Mouse (Mus musculus): ENCODE measurements around the gene Scn4a.
A peak's percentile ranks its signal among the peaks of the same experiment; 100 is the strongest.
"Not testable (repeated sequence)": the region's sequence is repeated elsewhere in the genome, so short reads cannot be mapped to it uniquely, and the experiment has no call there.

The Scn4a gene

DNA sequence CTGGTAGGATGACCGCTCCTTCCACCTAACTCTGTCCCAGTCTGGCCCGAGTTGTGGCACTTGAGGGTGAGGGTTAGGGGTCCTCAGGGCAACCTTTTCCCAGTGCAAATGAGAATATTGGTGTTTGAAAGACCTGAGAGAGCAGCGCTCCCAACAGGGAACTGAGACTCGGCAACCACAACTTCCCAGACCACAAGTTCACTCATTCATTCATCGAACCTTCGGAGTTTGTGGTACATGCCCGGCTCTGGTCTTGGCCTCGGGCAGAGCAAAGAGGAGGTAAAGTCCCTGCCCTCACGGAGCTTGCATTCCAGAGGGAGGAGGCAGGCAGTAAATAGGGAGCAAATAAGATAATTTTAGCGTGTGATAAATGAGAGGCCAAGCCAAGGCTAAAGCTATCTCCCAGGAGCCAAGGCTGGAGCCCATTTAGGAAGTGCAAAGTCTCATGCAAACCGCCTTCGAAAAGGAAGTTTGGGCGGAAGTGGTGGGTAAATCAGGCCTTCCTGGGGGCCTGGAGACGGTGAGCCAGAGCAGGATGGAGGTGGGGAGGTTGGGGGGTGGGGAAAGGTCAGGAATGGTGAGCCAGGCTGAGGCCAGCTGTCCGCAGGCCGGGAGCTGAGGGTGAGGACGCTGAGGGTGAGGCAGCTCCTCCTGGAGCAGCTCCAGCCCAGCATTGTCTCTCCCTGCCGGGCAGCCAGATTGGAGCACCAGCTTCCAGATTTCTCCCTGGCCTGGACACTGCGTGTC lies 2.5 kb upstream of the Scn4a start:
- no peak for DNase-seq (ENCODE audit: low spot score)

DNA sequence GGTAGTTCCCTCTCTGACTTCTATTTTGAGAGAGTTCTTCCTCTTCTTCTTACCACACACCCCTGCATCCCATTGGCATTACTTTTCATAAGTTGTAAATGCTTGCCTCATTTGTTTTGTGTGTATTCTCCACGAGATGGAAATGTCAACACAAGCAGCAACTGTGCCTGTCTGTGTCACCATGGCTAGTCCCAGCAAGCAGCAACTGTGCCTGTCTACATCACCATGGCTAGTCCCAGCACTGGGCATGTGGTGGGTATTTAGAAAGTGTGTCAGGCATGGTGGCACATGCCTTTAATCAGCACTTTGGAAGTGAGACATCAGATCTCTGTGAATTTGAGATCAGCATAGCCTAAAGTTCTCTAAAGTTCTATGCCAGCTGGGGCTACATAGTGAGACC lies 1.1 kb upstream of the Scn4a start:
- DNase-seq (ENCODE audit: low spot score): no peak

- DNase-seq (ENCODE audit: low spot score): no peak
Observed at GRCm38 (mm10) chr11:106351941-106352340, 1.1 kb downstream of the Scn4a start.

- DNase-seq (ENCODE audit: low spot score): peak; percentile 36
Observed at GRCm38 (mm10) chr11:106351253-106351652, 1.8 kb downstream of the Scn4a start.

- DNase-seq (ENCODE audit: low spot score): peak; percentile 74
Observed at GRCm38 (mm10) chr11:106350853-106351252, 2.2 kb downstream of the Scn4a start.

GRCm38 (mm10) chr11:106349772-106350171 lies 3.3 kb downstream of the Scn4a start:
- DNase-seq (ENCODE audit: low spot score): no peak

- no peak for DNase-seq (ENCODE audit: low spot score)
Observed at GRCm38 (mm10) chr11:106344910-106345309, 8.2 kb downstream of the Scn4a start.

GRCm38 (mm10) chr11:106340990-106341520 lies 12.0 kb downstream of the Scn4a start:
- DNase-seq (ENCODE audit: low spot score): no peak

- DNase-seq (ENCODE audit: low spot score): not testable (repeated sequence)
Observed at GRCm38 (mm10) chr11:106339323-106339722, 13.8 kb downstream of the Scn4a start.

GRCm38 (mm10) chr11:106338870-106339269 lies 14.2 kb downstream of the Scn4a start:
- DNase-seq (ENCODE audit: low spot score): no peak

DNA sequence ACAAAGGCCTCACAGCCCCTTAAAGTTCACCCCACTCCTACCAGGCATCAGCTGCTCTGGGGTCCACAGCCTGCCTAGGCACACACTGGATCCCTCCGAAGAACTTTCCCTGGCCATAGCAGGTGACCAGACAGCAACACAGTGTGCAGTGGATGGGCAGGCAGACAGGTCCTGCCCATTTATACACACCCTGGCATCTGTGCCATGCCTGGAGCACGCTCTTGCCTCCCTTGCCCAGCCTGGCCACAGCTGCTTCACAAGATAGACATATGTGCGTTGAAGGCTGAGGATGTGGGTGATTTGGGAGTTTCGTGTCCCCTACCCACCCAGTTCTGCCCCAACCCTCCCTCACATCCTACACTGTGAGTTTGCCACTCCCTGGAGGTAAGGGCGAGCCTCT lies 15.1 kb downstream of the Scn4a start:
- DNase-seq (ENCODE audit: low spot score): no peak

DNA sequence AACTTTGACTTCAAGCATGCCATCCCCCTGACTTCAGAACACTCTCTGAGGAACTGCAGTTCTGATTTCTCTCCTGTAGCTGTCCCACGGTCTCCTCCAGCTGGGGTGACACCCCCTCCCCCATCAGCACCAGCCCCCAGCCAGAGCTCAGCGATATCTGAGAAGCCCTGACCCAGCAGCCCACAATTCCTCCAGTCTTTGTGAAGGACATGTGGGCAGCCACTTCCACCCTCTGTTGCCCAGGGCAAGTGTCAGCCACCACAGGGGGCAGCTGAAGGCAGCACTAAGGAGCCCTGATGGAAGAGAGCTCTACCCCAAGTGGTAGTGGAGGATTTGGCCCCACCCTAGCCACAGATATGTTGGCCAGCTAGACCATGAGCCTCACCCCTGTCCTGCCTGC lies 19.0 kb downstream of the Scn4a start:
- no peak for DNase-seq (ENCODE audit: low spot score)

DNA sequence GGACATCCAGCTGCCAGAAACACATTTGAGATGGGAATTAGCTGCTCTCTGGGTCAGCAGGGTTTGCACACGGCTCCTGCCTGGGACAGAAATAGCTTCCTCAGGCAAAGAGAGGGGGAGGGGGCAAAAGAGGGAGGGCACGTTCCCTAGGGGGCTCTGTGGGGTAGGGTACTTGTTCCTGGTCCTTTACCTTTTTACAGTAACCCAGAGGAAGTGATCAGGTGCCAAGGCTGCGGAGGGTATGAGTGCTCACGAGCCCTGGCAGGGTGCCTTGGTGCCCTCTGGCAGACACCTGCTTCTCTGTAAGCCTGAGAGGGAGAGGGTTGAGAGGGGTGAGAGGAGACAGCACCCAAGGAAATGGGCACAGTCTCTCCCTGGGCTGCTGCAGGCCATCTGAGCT lies 20.6 kb downstream of the Scn4a start:
- no peak for DNase-seq (ENCODE audit: low spot score)

GRCm38 (mm10) chr11:106329682-106330081 lies 23.4 kb downstream of the Scn4a start:
- DNase-seq (ENCODE audit: low spot score): peak; percentile 29

- DNase-seq (ENCODE audit: low spot score): no peak
Observed at GRCm38 (mm10) chr11:106329128-106329527, 24.0 kb downstream of the Scn4a start.

GRCm38 (mm10) chr11:106328521-106328920 lies 24.6 kb downstream of the Scn4a start:
- DNase-seq (ENCODE audit: low spot score): no peak

GRCm38 (mm10) chr11:106326475-106326874 lies 26.6 kb downstream of the Scn4a start:
- no peak for DNase-seq (ENCODE audit: low spot score)

- DNase-seq (ENCODE audit: low spot score): peak; percentile 67
Observed at GRCm38 (mm10) chr11:106325566-106326206, 27.4 kb downstream of the Scn4a start.

GRCm38 (mm10) chr11:106324858-106325257 lies 28.2 kb downstream of the Scn4a start:
- DNase-seq (ENCODE audit: low spot score): no peak

DNA sequence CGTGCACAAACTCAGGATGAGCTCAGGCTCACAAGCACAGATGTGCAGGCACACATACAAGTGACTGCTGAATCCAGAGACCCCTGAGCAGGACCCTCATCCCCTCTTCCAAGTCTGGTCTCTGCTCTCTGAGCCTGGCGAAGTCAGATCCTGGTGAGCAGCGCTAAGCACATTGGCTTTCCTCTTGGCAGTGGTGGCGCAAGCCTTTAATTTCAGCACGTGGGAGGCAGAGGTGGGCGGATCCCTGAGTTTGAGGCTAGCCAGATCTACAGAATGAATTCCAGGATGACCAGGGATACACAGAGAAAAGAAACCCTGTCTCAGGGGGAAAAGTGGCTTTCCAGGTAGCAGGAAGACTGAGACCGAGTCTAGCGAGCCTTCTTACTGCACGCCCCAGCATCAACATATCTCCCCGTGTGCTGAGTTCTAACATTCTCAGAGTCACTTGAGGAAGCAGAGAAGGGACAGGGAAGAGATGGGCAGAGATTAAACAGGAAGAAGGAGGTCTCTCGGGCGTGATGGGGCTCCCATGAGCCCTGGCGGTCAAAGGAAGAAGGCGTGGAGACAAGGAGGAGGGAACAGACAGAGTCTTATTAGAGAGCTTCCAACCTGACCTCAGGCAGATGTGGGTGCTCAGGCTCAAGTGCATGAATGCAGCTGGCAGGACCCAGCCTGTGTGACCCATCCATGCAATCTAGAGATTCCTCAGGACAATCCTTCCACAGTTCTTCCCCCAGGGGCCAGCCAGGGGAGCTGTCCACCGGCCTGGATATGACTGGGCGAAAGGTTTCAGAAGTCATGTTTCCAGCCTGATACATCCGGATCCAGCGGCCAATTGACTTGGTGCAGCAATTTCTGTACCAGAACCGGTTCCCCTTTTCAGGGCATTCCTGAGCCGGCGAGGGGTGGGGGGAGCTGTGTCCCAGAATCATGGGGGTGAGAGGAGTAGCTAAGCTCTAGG lies 34.4 kb downstream of the Scn4a start:
- peak; percentile 77 for DNase-seq (ENCODE audit: low spot score)

GRCm38 (mm10) chr11:106317801-106318200 lies 35.3 kb downstream of the Scn4a start:
- no peak for DNase-seq (ENCODE audit: low spot score)

DNA sequence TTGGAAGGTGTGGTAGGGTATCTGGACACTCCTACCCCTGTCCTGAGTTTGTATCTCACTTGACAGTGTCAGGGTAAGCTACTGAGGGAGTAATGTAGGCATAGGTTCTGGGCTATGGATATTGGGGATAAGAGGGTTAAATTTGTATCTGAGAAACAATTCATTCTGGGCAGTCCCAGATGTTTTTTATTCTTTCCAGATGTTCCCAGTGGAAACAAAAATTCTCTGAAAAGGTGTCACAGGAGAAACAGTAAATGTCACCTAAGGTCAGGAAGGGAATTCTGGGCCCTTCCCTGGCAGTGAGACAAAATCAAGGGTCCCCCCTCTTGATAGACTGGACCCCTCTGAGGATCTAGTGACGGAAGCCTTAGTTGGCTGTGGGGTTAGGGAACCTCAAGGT lies 36.7 kb downstream of the Scn4a start:
- no peak for DNase-seq (ENCODE audit: low spot score)

Data from MN1 (cell line).